Mouse (Mus musculus) layer of hippocampus, adult 18-20 months (tissue): ENCODE measurements around the gene Eps15. TPM values are rescaled to one million over a fixed set of nuclear protein-coding genes. Genes with fewer than 3 reads are reported as not detected.

Experiments
- DNase-seq, 2 experiments: peaks; one replicate each; pipeline ENCODE4 v3.0.0; 2022; ENCODE audit warnings: low spot score in 2 of 2
- long read RNA-seq: library from polyadenylated mRNA; stranded (forward); transcript quantifications from one replicate; pipeline ENCODE4 v2.0.0, GENCODE M21; 2021
- total RNA-seq, 2 experiments: library from RNA; stranded (reverse); gene quantifications; 2 replicates each; pipeline ENCODE4 v1.2.3; 2021

Eps15 gene
- 100 to 1,000 TPM; 218 to 234 TPM for total RNA-seq
- long read RNA-seq, full-length matches to known transcripts: 198 of 290 reads
- long read RNA-seq, partial matches to known transcripts: 63 of 290 reads
- long read RNA-seq, other reads (novel, unspliced or antisense): 29 of 290 reads

- peak; percentile 56 to 78 for DNase-seq
Observed at GRCm38 (mm10) chr4:109279689-109280458, at the start of gene Eps15. Gene Eps15 (plus strand): TSS chr4:109280268.

GRCm38 (mm10) chr4:109234185-109234584, 45.9 kb upstream of the Eps15 start, which contains the start of gene Calr4:
Gene Calr4 (plus strand): TSS chr4:109234485.
- DNase-seq: no peak

GRCm38 (mm10) chr4:109234806-109235350, 45.2 kb upstream of the Eps15 start:
- no peak for DNase-seq

GRCm38 (mm10) chr4:109236186-109236879, 43.7 kb upstream of the Eps15 start:
- no peak for DNase-seq

- DNase-seq: peak; percentile 43 to 80
Observed at GRCm38 (mm10) chr4:109238428-109239268, 41.4 kb upstream of the Eps15 start.

- no peak for DNase-seq
Observed at GRCm38 (mm10) chr4:109241221-109241620, 38.8 kb upstream of the Eps15 start.

GRCm38 (mm10) chr4:109241934-109242333, 38.1 kb upstream of the Eps15 start:
- no peak for DNase-seq

- DNase-seq: no peak
Observed at GRCm38 (mm10) chr4:109244506-109244905, 35.6 kb upstream of the Eps15 start.

GRCm38 (mm10) chr4:109245016-109245620, 35.0 kb upstream of the Eps15 start:
- DNase-seq: no peak

- DNase-seq: peak in 1 of 2 experiments; percentile 41
Observed at GRCm38 (mm10) chr4:109251605-109252004, 28.5 kb upstream of the Eps15 start.

GRCm38 (mm10) chr4:109252199-109252598, 27.9 kb upstream of the Eps15 start:
- DNase-seq: no peak

- no peak for DNase-seq
Observed at GRCm38 (mm10) chr4:109253664-109254151, 26.4 kb upstream of the Eps15 start.

GRCm38 (mm10) chr4:109254511-109254910, 25.6 kb upstream of the Eps15 start:
- DNase-seq: no peak

- DNase-seq: no peak
Observed at GRCm38 (mm10) chr4:109255321-109255720, 24.7 kb upstream of the Eps15 start.

- no peak for DNase-seq
Observed at GRCm38 (mm10) chr4:109255727-109256417, 24.2 kb upstream of the Eps15 start.

- DNase-seq: no peak
Observed at GRCm38 (mm10) chr4:109256791-109257190, 23.3 kb upstream of the Eps15 start.

GRCm38 (mm10) chr4:109257639-109258038, 22.4 kb upstream of the Eps15 start:
- DNase-seq: no peak

GRCm38 (mm10) chr4:109262068-109262467, 18.0 kb upstream of the Eps15 start:
- no peak for DNase-seq

GRCm38 (mm10) chr4:109266056-109266455, 14.0 kb upstream of the Eps15 start:
- no peak for DNase-seq

GRCm38 (mm10) chr4:109266744-109267143, 13.3 kb upstream of the Eps15 start:
- DNase-seq: no peak
